Mouse (Mus musculus) embryonic fibroblast, embryonic 13.5 days (primary cell): Measurements from ENCODE around the gene Dis3l2. TPM values are rescaled to one million over a fixed set of nuclear protein-coding genes. Genes with fewer than 3 reads are reported as not detected.

Experiments used
- H3K27ac ChIP-seq: 2 replicates; pipeline ENCODE4 v1.5.1; 2012; ENCODE audit warnings: low read length, control low read depth, inconsistent platforms; ENCODE audit not compliant: insufficient read depth
- H3K4me1 ChIP-seq: 2 replicates; pipeline ENCODE4 v1.6.1; 2011; ENCODE audit warnings: low read length; ENCODE audit not compliant: control insufficient read depth, insufficient read depth
- H3K4me3 ChIP-seq: 2 replicates; pipeline ENCODE4 v1.5.1; 2011; ENCODE audit warnings: mild to moderate bottlenecking, control low read depth, low read length; ENCODE audit not compliant: insufficient read depth
- CTCF ChIP-seq: IDR thresholded peaks from 2 replicates; pipeline ENCODE4 v1.5.1; 2011; ENCODE audit warnings: mild to moderate bottlenecking, control low read depth, low read length, moderate library complexity, borderline replicate concordance; ENCODE audit not compliant: insufficient read depth
- POLR2A ChIP-seq: IDR thresholded peaks from 2 replicates; pipeline ENCODE4 v1.6.1; 2011; ENCODE audit warnings: low read depth, mild to moderate bottlenecking, control low read depth, low read length, moderate library complexity
- polyA plus RNA-seq: library from polyadenylated mRNA; stranded (reverse); fragments of >200 nt; gene quantifications from 2 replicates; pipeline ENCODE4 v1.2.4, GENCODE M21; 2011; ENCODE audit warnings: low read depth; ENCODE audit not compliant: missing spikeins, insufficient read length

The Dis3l2 gene
- polyA plus RNA-seq, 1 experiment: 7.5 TPM

GRCm38 (mm10) chr1:86719391-86719790, 15.8 kb downstream of the Dis3l2 start:
- Histone ChIP-seq H3K27ac (no peak overlapping the region), H3K4me3 (no peak overlapping the region), H3K4me1 (no peaks in the 10 kb centered on the region)
- no peak for TF ChIP-seq CTCF
- no peak for TF ChIP-seq POLR2A

- TF ChIP-seq CTCF (no peak), POLR2A (no peak)
- Histone ChIP-seq H3K27ac (no peak overlapping the region), H3K4me3 (no peak overlapping the region), H3K4me1 (no peaks in the 10 kb centered on the region)
Observed at GRCm38 (mm10) chr1:86733160-86733821, 29.7 kb downstream of the Dis3l2 start.

- H3K27ac ChIP-seq: no peak overlapping the region
- TF ChIP-seq POLR2A (no peak), CTCF (no peak)
- no peaks in the 10 kb centered on the region for H3K4me1 ChIP-seq
- H3K4me3 ChIP-seq: no peak overlapping the region
Observed at GRCm38 (mm10) chr1:86736414-86736813, 32.8 kb downstream of the Dis3l2 start.

- Histone ChIP-seq H3K4me3 (no peak overlapping the region), H3K4me1 (no peaks in the 10 kb centered on the region), H3K27ac (no peak overlapping the region)
- TF ChIP-seq CTCF (no peak), POLR2A (no peak)
Observed at GRCm38 (mm10) chr1:86742896-86743295, 39.3 kb downstream of the Dis3l2 start.

- H3K4me3 ChIP-seq: no peak overlapping the region
Observed at GRCm38 (mm10) chr1:86747034-86747433, 43.4 kb downstream of the Dis3l2 start.

GRCm38 (mm10) chr1:86750094-86750493, 46.5 kb downstream of the Dis3l2 start:
- TF ChIP-seq POLR2A (no peak), CTCF (no peak)
- no peak overlapping the region for H3K4me3 ChIP-seq
- H3K4me1 ChIP-seq: 0 out of 2 replicates have a peak, but pooled peaks cover 3% of the 10 kb centered on the region
- H3K27ac ChIP-seq: no peak overlapping the region

More at GRCm38 (mm10) chr1:86747034-86747433, 43.4 kb downstream of the Dis3l2 start:
- TF ChIP-seq POLR2A (no peak), CTCF (no peak)
- Histone ChIP-seq H3K27ac (no peak overlapping the region), H3K4me1 (0 out of 2 replicates have a peak, but pooled peaks cover 3% of the 10 kb centered on the region)

GRCm38 (mm10) chr1:86753416-86753815, 49.8 kb downstream of the Dis3l2 start:
- TF ChIP-seq POLR2A (no peak), CTCF (no peak)
- H3K27ac ChIP-seq: no peak overlapping the region
- H3K4me1 ChIP-seq: 0 out of 2 replicates have a peak, but pooled peaks cover 3% of the 10 kb centered on the region
- no peak overlapping the region for H3K4me3 ChIP-seq

- TF ChIP-seq POLR2A (no peak), CTCF (no peak)
- 0 out of 2 replicates have a peak, but pooled peaks cover 3% of the 10 kb centered on the region for H3K4me1 ChIP-seq
- no peak overlapping the region for H3K4me3 ChIP-seq
- H3K27ac ChIP-seq: no peak overlapping the region
Observed at GRCm38 (mm10) chr1:86754335-86754734, 50.7 kb downstream of the Dis3l2 start.

- Histone ChIP-seq H3K4me1 (no peaks in the 10 kb centered on the region), H3K4me3 (no peak overlapping the region), H3K27ac (no peak overlapping the region)
- TF ChIP-seq CTCF (no peak), POLR2A (no peak)
Observed at GRCm38 (mm10) chr1:86758091-86758490, 54.5 kb downstream of the Dis3l2 start.

- Histone ChIP-seq H3K4me3 (no peak overlapping the region), H3K4me1 (no peaks in the 10 kb centered on the region; the same call in 1 of the 2 replicates), H3K27ac (no peak overlapping the region)
- no peak for TF ChIP-seq POLR2A
- TF ChIP-seq CTCF: no peak
Observed at GRCm38 (mm10) chr1:86762161-86762560, 58.6 kb downstream of the Dis3l2 start.
